Mouse (Mus musculus): Measurements from ENCODE around the gene Ints3.

GRCm38 (mm10) chr3:90475151-90475830 is 41.9 kb upstream of the Ints3 start:
- no peak for TF ChIP-seq CTCF (IDR thresholded peaks at IDR 0.05; ENCODE audit: extremely low read depth, insufficient read depth, insufficient read length, insufficient replicate concordance)
- no peak for TF ChIP-seq POLR2A (IDR thresholded peaks at IDR 0.05; ENCODE audit: low read depth, low read length)

All from spleen, adult 2 months (tissue).